Mouse (Mus musculus) heart, embryonic 15.5 days (tissue): Measurements from ENCODE around the gene Cmtr2. TPM values are rescaled to one million over a fixed set of nuclear protein-coding genes. Genes with fewer than 3 reads are reported as not detected.

ENCODE experiments used
- ATAC-seq: fragments of 200-750 bp; cut with Nextera tagmentation; replicated peaks from 2 replicates; pipeline ENCODE4 v1.8.0; 2017; ENCODE audit warnings: low read depth, moderate TSS enrichment; ENCODE audit not compliant: insufficient number of reproducible peaks, insufficient read depth, low FRiP score
- H3K27ac ChIP-seq: fragments of 300-500 bp; sonication (generic); 2 replicates; pipeline ENCODE4 v1.5.1; 2015; ENCODE audit warnings: mild to moderate bottlenecking, inconsistent platforms
- H3K27me3 ChIP-seq: fragments of 300-500 bp; sonication (generic); 2 replicates; pipeline ENCODE4 v1.6.1; 2015; ENCODE audit warnings: inconsistent platforms
- H3K36me3 ChIP-seq: fragments of 300-500 bp; sonication (generic); 2 replicates; pipeline ENCODE4 v1.6.1; 2015; ENCODE audit warnings: mild to moderate bottlenecking, inconsistent platforms
- H3K4me1 ChIP-seq: fragments of 300-500 bp; sonication (generic); replicated peaks from 2 replicates; pipeline ENCODE4 v1.6.1; 2015; ENCODE audit warnings: inconsistent platforms
- H3K4me2 ChIP-seq: fragments of 300-500 bp; sonication (generic); 2 replicates; pipeline ENCODE4 v1.6.1; 2015; ENCODE audit warnings: inconsistent platforms, mild to moderate bottlenecking, moderate library complexity
- H3K4me3 ChIP-seq: fragments of 300-500 bp; sonication (generic); 2 replicates; pipeline ENCODE4 v1.5.1; 2015; ENCODE audit warnings: mild to moderate bottlenecking, inconsistent platforms
- H3K9ac ChIP-seq: fragments of 300-500 bp; sonication (generic); 2 replicates; pipeline ENCODE4 v1.6.1; 2015; ENCODE audit warnings: mild to moderate bottlenecking, inconsistent platforms
- H3K9me3 ChIP-seq: fragments of 300-500 bp; sonication (generic); replicated peaks from 2 replicates; pipeline ENCODE4 v1.6.1; 2016; ENCODE audit warnings: inconsistent platforms
- WGBS: fragments of 180-500 bp; shearing (Covaris S2); methylation state at CpG from one replicate; pipeline ENCODE4 v1.1.7; 2015; ENCODE audit warnings: mixed read lengths; 5-methylcytosine and 5-hydroxymethylcytosine counted together
- polyA plus RNA-seq: library from polyadenylated mRNA; unstranded; fragments of >200 nt; fragmentation: Nextera tagmentation; extraction: Ambion mirVana; gene quantifications from 2 replicates; pipeline ENCODE4 v1.2.1, GENCODE M21; 2015

Gene Cmtr2
- polyA plus RNA-seq, 1 experiment from 2014 or later = 4.8 TPM

GRCm38 (mm10) chr8:110265796-110266305, 50.4 kb downstream of the Cmtr2 start:
- Histone ChIP-seq H3K4me3 (no peak overlapping the region), H3K9ac (no peak overlapping the region), H3K4me1 (peaks cover 18% of the 10 kb centered on the region), H3K27me3 (peaks cover 18% of the 10 kb centered on the region; the same call in 1 of the 2 replicates), H3K4me2 (no peak overlapping the region), H3K27ac (no peak overlapping the region), H3K9me3 (no peaks in the 10 kb centered on the region), H3K36me3 (no peaks in the 10 kb centered on the region)
- WGBS = 50% methylated on average over 11 of the region's 11 CpGs
- no peak for ATAC-seq

- Histone ChIP-seq H3K9ac (no peak within 1 kb of the TSS), H3K4me3 (peak within 1 kb of the TSS; percentile 38), H3K4me1 (peaks cover 18% of the 10 kb centered on the region), H3K36me3 (no peaks in the 10 kb centered on the region), H3K27me3 (peaks cover 18% of the 10 kb centered on the region; the same call in 1 of the 2 replicates), H3K9me3 (no peaks in the 10 kb centered on the region), H3K27ac (no peak within 1 kb of the TSS), H3K4me2 (peak within 1 kb of the TSS; percentile 66)
- ATAC-seq = peak; percentile 64; the same call in 1 of the 2 replicates
- 1% methylated on average over 15 of the region's 15 CpGs for WGBS
These were observed 51.3 kb downstream of the Cmtr2 start, which contains the start of gene Hydin for GRCm38 (mm10) chr8:110266741-110267140. TSS of gene Hydin (plus strand) at chr8:110266977.

- Histone ChIP-seq H3K36me3 (no peaks in the 10 kb centered on the region), H3K9ac (no peak overlapping the region), H3K9me3 (no peaks in the 10 kb centered on the region), H3K27ac (no peak overlapping the region), H3K4me3 (peak overlapping the region; percentile 38), H3K27me3 (peaks cover 18% of the 10 kb centered on the region; the same call in 1 of the 2 replicates), H3K4me2 (peak overlapping the region; percentile 66), H3K4me1 (peaks cover 18% of the 10 kb centered on the region)
- 7% methylated on average over 12 of the region's 12 CpGs for WGBS
- no peak for ATAC-seq
These were observed 51.8 kb downstream of the Cmtr2 start for GRCm38 (mm10) chr8:110267268-110267667.

GRCm38 (mm10) chr8:110270659-110271058, 55.2 kb downstream of the Cmtr2 start:
- H3K27me3 ChIP-seq = peaks cover 14% of the 10 kb centered on the region; the same call in 1 of the 2 replicates
- no peak overlapping the region for H3K4me3 ChIP-seq
- no peaks in the 10 kb centered on the region for H3K36me3 ChIP-seq
- H3K4me1 ChIP-seq = peaks cover 16% of the 10 kb centered on the region
- H3K9ac ChIP-seq = no peak overlapping the region
- no peaks in the 10 kb centered on the region for H3K9me3 ChIP-seq
- no peak overlapping the region for H3K4me2 ChIP-seq
- no peak for ATAC-seq
- 71% methylated on average over 4 of the region's 4 CpGs for WGBS
- no peak overlapping the region for H3K27ac ChIP-seq

- H3K4me1 ChIP-seq = no peaks in the 10 kb centered on the region
- no peak overlapping the region for H3K9ac ChIP-seq
- H3K9me3 ChIP-seq = no peaks in the 10 kb centered on the region
- H3K4me2 ChIP-seq = no peak overlapping the region
- peaks cover 3% of the 10 kb centered on the region; the same call in 1 of the 2 replicates for H3K27me3 ChIP-seq
- WGBS = 59% methylated on average over 2 of the region's 2 CpGs
- H3K36me3 ChIP-seq = no peaks in the 10 kb centered on the region
- no peak overlapping the region for H3K4me3 ChIP-seq
- ATAC-seq = no peak
- H3K27ac ChIP-seq = no peak overlapping the region
These were observed 57.9 kb downstream of the Cmtr2 start for GRCm38 (mm10) chr8:110273394-110273793.

Other genes with a start within 250 kb of the Cmtr2 start
- gene Tat, start 225.2 kb upstream of the Cmtr2 start, polyA plus RNA-seq = 0.11 and 0.21 TPM in 2 replicates
- 1.1 TPM in 2 replicates for gene Chst4, start 175.9 kb upstream of the Cmtr2 start, polyA plus RNA-seq
- gene Zfp612, start 135.9 kb upstream of the Cmtr2 start, polyA plus RNA-seq = 5.9 and 6.2 TPM in 2 replicates
- not detected in 2 replicates for gene Gm21964, start 114.5 kb upstream of the Cmtr2 start, polyA plus RNA-seq
- not detected in 2 replicates for gene Gm17720, start 112.9 kb upstream of the Cmtr2 start, polyA plus RNA-seq
- gene Calb2, start 47.5 kb upstream of the Cmtr2 start, polyA plus RNA-seq = 0.48 and 1.4 TPM in 2 replicates
- 0.04 and 0.15 TPM in 2 replicates for gene Hydin, start 51.3 kb downstream of the Cmtr2 start, polyA plus RNA-seq